Mouse (Mus musculus) cerebellum, adult (tissue): ENCODE measurements around the gene Prr7.

ENCODE experiments used
- ATAC-seq: cut with Nextera tagmentation; 2 replicates; pipeline ENCODE4 v1.9.2; 2017; ENCODE audit warnings: mild to moderate bottlenecking, moderate library complexity, mixed read lengths; ENCODE audit not compliant: insufficient number of reproducible peaks, low FRiP score, low TSS enrichment

Prr7 gene

DNA sequence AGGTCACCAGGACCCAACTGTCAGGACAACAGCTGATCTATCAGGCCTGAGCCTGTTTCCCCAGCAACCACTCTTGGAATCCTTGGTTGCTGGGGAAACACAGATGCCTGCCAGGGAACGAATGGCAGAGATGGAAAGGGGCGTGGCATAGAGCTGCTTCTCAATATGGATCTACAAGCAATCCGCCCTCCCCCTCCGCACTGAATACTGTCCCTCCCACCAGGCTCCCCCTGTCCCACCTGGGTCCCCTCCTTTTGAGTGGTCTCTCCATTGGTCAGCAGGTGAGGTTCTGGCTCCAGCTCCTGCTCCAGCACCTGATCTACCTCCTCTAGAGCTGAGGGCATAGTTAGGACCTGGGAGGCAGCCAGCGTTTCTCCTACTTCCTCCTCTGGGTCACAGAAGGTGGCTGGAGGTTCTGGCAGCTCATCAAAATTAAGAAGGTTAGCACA is 10.6 kb downstream of the Prr7 start:
- no peak for ATAC-seq

- no peak for ATAC-seq
Observed at GRCm38 (mm10) chr13:55475750-55476149, 11.7 kb downstream of the Prr7 start.

DNA sequence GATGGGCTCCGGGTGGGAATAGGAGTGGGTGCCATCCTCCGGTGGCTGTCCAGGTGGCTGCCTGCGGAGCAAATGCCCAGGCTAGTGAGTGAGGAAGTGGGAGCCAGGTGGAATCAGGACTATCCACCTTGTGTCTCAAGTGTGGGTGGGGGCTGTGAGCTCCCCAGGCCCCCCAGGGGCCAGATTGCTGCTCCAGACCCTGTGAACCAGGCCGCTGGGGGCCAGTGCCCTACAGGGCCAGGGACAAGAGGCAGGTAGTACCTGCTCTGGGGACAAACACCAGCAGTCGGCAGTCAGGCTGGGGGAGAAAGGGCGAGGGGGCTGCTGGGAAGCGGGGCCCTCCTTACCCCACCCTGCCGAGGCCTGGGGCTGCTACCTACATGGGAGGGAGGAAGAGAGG is 12.2 kb downstream of the Prr7 start:
- ATAC-seq, result no peak

GRCm38 (mm10) chr13:55477492-55477891 is 13.4 kb downstream of the Prr7 start:
- ATAC-seq, result no peak

- ATAC-seq, result no peak
Observed at GRCm38 (mm10) chr13:55478036-55478435, 14.0 kb downstream of the Prr7 start.

- ATAC-seq, result no peak
Observed at GRCm38 (mm10) chr13:55479008-55479407, 14.9 kb downstream of the Prr7 start.

GRCm38 (mm10) chr13:55479929-55480328 is 15.9 kb downstream of the Prr7 start:
- no peak for ATAC-seq

GRCm38 (mm10) chr13:55482542-55482941 is 18.5 kb downstream of the Prr7 start:
- ATAC-seq, result no peak

DNA sequence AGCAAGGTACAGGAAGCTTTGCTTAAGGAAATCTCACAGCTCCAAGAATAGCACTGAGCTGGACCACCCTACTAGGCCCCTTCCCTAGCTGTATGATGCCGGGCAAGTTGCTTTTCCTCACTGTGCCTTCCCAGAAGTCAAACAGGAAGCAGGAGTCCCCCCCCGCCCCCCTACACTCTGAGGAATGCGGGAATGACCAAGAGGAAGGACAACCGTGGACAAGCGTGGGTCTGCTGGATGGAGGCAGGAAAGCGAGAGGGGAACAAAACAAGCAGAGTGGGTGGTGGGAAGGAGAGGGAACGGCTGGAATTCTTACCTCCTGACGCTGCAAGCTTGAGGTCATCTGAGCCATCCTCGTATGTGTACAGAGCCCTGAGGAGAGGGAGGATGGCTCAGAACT is 19.0 kb downstream of the Prr7 start:
- ATAC-seq, result no peak

DNA sequence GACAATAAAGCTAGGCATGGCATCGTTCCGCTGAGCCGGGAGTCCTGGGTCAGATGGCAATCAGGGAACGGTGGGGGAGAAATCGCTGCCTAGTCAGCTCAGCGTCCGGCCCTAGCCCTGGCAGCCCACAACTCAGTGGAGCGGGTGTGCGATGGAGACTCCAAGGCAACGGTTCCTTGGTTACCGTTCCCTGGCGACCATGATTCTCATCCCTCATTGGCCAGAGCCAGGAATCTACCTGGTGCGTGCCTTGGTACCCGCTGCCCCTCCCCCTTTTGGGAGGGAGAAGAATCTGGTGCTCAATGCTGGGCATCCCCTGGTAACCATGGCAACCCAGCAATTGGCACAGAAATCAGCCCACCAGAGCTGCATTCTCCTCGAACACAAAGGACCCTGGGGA is 19.5 kb downstream of the Prr7 start:
- no peak for ATAC-seq

DNA sequence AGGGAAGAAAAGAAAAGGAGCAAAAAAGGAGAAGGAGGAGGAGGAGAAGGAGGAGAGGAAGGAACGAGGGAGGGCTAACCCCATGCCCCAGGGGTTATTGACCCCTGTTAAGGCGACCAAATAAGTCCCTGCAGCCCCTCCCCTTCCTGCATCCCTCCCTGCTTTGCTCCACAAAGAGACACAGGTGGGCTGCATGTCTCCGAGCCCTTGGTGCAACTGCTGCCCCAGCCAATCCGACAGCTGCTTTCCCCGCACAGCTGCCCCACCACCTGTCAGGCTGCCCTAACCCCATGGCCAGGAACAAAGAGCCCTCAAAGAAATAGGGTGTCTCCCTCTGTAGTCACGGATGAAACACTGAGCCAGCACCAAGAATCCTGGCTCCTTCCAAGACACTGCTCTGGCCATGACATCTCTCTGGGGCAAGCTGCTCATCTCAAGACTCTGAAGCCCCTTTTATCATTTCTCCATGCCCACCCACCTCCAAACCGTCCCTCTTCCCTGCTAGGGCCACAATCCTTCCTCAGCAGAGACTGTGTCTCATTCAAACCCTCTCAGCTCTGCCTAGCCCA is 20.5 kb downstream of the Prr7 start:
- ATAC-seq, result no peak

DNA sequence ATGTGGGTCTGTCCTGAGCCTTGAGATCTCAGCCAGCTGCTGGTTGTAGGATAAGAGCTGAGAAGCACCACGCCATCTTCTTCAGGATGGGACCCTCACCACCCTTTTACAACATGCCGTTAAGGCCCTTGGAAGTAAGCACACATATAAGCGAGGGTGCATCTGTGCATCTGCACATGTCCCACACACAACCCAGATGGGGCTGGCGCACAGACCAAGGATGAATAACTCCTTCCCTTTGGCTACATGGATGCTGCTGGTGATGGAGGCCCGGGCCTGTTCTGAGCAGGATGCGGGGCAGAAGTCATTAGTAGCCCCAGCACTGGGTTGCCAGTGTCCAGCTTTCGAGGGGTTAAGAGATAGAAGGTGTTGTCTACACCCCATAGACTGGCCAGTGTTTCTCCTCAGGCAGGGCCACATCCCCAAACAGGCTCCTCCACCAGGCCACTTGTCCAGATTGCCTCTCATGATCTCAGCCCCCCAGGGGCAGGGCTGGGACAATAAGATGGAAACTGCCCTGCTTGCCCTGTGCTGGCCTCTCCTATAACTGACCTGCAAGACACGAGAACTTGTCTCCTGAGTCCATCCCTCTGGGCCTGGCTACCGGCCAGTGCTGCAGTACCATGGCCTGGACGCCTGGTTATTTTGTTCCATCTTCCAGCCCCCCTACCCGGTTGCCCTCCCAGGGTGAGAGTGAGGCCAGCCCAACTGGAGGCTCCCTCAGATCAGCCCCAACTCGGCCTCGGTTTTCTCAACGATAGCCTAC is 22.1 kb downstream of the Prr7 start:
- no peak for ATAC-seq

GRCm38 (mm10) chr13:55486916-55487577 is 23.0 kb downstream of the Prr7 start:
- no peak for ATAC-seq

DNA sequence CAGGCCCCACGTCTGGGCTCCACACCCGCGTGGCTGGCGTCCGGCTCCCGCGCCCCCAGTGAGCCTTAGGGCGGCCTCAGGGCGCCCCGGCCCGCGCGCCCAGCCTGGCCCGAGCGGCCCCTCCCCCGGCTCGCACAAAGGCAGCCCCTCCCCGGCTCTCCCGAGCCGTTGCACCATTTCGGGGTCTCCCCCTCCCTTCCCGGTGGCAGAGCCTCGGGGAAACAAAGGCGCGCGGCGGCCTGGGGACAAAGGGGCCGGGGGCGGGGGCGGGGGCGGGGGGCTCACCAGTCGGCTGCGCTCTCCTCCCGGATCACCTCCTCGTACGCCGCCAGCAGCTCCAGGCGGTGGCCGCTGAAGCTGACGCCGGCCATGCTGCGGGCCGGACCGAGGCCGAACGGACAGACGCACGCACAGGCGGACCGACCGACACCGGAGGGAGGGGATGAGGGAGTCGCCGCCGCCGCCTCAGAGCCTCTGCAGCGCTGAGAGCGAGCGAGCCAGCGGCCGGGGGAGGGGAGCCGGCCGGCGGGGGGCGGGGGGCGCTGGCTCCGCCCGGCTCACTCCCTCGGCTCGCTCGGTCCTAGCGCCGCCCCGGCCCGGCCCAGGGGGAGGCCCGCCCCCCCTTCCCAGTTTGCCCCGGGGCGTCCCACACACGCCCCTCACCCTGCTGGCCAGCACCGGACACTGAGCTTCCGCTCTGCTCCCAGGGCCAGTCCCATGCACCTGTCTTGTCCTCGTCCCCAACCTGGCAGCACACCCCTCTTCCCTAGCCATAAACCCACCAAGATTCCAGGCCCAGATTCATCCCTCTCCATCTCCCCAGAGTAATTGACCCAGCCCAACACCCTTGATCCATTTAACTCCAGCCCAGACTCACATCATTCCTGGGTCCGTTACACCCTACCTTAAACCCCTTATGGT is 23.8 kb downstream of the Prr7 start, which contains the start of gene Dbn1:
Gene Dbn1, minus strand, starts transcription at position 534 of the 921 bp plus-strand sequence.
- 0 out of 2 replicates have a peak, but pooled peaks have one; percentile 38 for ATAC-seq

GRCm38 (mm10) chr13:55494257-55494656 is 30.2 kb downstream of the Prr7 start:
- ATAC-seq, result no peak

DNA sequence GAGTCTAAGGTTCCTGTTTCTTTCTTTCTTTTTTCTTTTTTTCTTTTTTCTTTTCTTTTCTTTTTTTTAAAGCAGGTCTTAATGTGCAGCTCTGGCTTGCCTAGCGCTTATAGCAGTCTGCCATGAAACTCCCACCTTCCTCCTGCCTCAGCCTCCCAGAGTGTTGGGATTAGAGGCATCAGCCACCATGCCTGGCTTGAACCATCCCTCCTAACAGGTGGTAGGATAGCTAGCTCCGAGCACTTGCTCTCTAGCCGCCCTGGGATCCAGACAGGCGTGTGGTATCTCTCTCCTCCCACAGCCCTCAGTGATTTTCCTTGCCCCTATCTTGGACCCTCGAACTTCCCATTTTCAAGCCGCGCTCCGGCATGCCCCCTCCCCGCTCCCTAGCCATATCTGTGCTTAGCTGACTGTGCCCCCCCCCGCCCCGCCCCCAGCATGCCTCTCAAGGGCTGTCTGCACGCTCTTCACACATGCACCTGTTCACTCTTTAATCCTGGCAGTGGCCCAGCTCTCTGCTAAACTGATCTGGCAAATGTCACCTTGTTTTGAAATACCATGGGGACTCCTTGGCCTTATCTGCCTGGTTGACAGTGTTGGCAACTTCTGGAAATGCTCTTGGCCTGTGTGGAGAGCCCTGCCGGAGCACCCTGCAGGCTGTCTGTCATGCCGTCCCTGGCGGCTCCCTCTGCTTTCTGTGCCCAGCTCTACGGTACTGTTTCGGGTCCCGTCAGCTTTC is 31.0 kb downstream of the Prr7 start:
- ATAC-seq, result peak; percentile 87

DNA sequence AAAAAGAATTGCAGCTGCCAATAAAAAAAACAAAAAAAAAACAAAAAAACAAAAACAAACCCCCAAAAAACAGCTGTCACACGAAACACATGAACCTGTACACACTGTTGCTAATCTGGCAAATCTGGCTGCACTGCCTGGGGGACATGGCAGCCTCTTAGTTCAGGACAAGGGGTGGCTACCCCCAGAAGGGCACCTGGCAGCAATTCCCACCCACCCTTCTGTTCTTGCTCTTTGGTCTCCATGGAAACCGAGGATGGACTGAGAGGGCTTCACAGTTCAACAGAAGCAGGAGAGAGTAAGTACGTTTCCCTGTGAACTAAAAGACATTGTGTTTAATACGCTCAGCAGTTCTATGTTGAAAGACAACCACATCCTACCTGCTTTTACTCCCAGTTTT is 31.6 kb downstream of the Prr7 start:
- ATAC-seq, result no peak

- ATAC-seq, result no peak
Observed at GRCm38 (mm10) chr13:55496661-55497060, 32.6 kb downstream of the Prr7 start.

GRCm38 (mm10) chr13:55498906-55499305 is 34.8 kb downstream of the Prr7 start:
- no peak for ATAC-seq

GRCm38 (mm10) chr13:55500575-55500974 is 36.5 kb downstream of the Prr7 start:
- ATAC-seq, result no peak
